Mouse (Mus musculus) midbrain, embryonic 11.5 days (tissue): Measurements from ENCODE around the gene Hmgcl. TPM values are rescaled to one million over a fixed set of nuclear protein-coding genes. Genes with fewer than 3 reads are reported as not detected.
A peak's percentile ranks its signal among the peaks of the same experiment; 100 is the strongest.
"Not testable (repeated sequence)": the region's sequence is repeated elsewhere in the genome, so short reads cannot be mapped to it uniquely, and the experiment has no call there.

ENCODE experiments used
- ATAC-seq: fragments of 200-750 bp; cut with Nextera tagmentation; 2 replicates; pipeline ENCODE4 v1.8.0; 2017; ENCODE audit warnings: moderate TSS enrichment, moderate library complexity; ENCODE audit not compliant: low FRiP score
- DNase-seq: peaks from one replicate; pipeline ENCODE4 v3.0.0; 2015; ENCODE audit warnings: low spot score; ENCODE audit errors: missing footprints
- H3K27ac ChIP-seq: fragments of 300-500 bp; sonication (generic); 2 replicates; pipeline ENCODE4 v1.5.1; 2014; ENCODE audit warnings: low read depth, low read length
- H3K27me3 ChIP-seq: fragments of 300-500 bp; sonication (generic); 2 replicates; pipeline ENCODE4 v1.6.1; 2014; ENCODE audit warnings: mild to moderate bottlenecking, low read length, moderate library complexity, mixed read lengths; ENCODE audit not compliant: control insufficient read depth, insufficient read depth
- H3K36me3 ChIP-seq: fragments of 300-500 bp; sonication (generic); 2 replicates; pipeline ENCODE4 v1.6.1; 2014; ENCODE audit warnings: mild to moderate bottlenecking, low read length, moderate library complexity, mixed read lengths; ENCODE audit not compliant: control insufficient read depth, insufficient read depth
- H3K4me1 ChIP-seq: fragments of 300-500 bp; sonication (generic); 2 replicates; pipeline ENCODE4 v1.6.1; 2014; ENCODE audit warnings: low read length; ENCODE audit not compliant: control insufficient read depth, insufficient read depth
- H3K4me2 ChIP-seq: fragments of 300-500 bp; sonication (generic); 2 replicates; pipeline ENCODE4 v1.6.1; 2014; ENCODE audit warnings: mild to moderate bottlenecking, moderate library complexity
- H3K4me3 ChIP-seq: fragments of 300-500 bp; sonication (generic); 2 replicates; pipeline ENCODE4 v1.5.1; 2014; ENCODE audit warnings: low read depth, low read length
- H3K9ac ChIP-seq: fragments of 300-500 bp; sonication (generic); 2 replicates; pipeline ENCODE4 v1.6.1; 2014; ENCODE audit warnings: low read length
- H3K9me3 ChIP-seq: fragments of 300-500 bp; sonication (generic); 2 replicates; pipeline ENCODE4 v1.6.1; 2016; ENCODE audit warnings: low read length; ENCODE audit not compliant: control insufficient read depth
- WGBS: fragments of 180-500 bp; shearing (Covaris S2); extraction: QIAGEN DNeasy Blood & Tissue Kit; methylation state at CpG from one replicate; pipeline ENCODE4 v1.1.7; 2014; 5-methylcytosine and 5-hydroxymethylcytosine counted together
- polyA plus RNA-seq: library from polyadenylated mRNA; unstranded; fragments of >200 nt; fragmentation: Nextera tagmentation; extraction: Ambion mirVana; gene quantifications from 2 replicates; pipeline ENCODE4 v1.2.1, GENCODE M21; 2014

Gene Hmgcl
- polyA plus RNA-seq, 1 experiment from 2014 or later = 62.9 TPM

DNA sequence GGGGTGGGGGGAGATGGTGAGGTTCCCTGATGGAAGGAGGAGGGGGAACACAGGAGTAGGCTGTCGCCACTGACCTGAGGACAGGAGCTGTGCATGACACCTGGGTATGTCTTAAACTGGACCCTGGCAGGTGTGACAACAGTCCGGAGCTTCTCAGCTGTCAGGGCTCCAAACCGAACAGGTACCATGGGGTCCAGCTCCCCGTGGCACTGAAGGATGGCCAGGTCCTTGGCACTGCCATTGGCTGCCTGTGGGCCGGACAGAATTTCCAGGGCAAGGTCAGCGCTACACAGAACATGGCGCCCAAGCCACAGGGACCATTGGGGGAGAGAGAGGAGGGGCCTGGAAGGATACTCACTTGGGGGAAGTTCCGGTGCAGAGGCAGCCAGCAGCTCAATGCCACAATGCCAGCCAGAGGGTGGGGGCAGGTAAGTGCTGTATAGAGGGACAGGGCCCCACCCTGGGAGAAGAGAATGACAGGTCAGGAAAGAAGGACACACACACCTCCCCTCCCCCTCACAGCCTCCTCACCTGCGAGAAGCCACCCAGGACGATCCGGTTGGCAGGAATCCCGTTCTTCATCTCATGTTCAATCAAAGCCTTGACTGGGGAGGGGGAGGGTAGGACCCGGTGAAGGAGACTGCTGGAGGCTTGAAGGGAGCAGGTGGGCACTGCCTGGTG lies 23.0 kb downstream of the Hmgcl start:
- peaks cover 23% of the 10 kb centered on the region for H3K36me3 ChIP-seq
- no peak overlapping the region for H3K4me3 ChIP-seq

GRCm38 (mm10) chr4:135970585-135970984 lies 24.3 kb downstream of the Hmgcl start:
- no peak for DNase-seq
- no peaks in the 10 kb centered on the region for H3K9me3 ChIP-seq
- H3K4me2 ChIP-seq = no peak overlapping the region
- no peaks in the 10 kb centered on the region for H3K27me3 ChIP-seq
- 90% methylated on average over 11 of the region's 11 CpGs for WGBS
- H3K4me3 ChIP-seq = no peak overlapping the region
- H3K36me3 ChIP-seq = peaks cover 28% of the 10 kb centered on the region
- peaks cover 12% of the 10 kb centered on the region for H3K4me1 ChIP-seq
- no peak overlapping the region for H3K27ac ChIP-seq
- ATAC-seq = no peak
- no peak overlapping the region for H3K9ac ChIP-seq

More for the DNA sequence above, 23.0 kb downstream of the Hmgcl start:
- no peak for ATAC-seq
- Histone ChIP-seq H3K4me1 (peaks cover 19% of the 10 kb centered on the region), H3K4me2 (no peak overlapping the region), H3K9ac (no peak overlapping the region), H3K27ac (no peak overlapping the region), H3K9me3 (no peaks in the 10 kb centered on the region), H3K27me3 (no peaks in the 10 kb centered on the region; the same call in 1 of the 2 replicates)
- 91% methylated on average over 13 of the region's 13 CpGs for WGBS
- no peak for DNase-seq

DNA sequence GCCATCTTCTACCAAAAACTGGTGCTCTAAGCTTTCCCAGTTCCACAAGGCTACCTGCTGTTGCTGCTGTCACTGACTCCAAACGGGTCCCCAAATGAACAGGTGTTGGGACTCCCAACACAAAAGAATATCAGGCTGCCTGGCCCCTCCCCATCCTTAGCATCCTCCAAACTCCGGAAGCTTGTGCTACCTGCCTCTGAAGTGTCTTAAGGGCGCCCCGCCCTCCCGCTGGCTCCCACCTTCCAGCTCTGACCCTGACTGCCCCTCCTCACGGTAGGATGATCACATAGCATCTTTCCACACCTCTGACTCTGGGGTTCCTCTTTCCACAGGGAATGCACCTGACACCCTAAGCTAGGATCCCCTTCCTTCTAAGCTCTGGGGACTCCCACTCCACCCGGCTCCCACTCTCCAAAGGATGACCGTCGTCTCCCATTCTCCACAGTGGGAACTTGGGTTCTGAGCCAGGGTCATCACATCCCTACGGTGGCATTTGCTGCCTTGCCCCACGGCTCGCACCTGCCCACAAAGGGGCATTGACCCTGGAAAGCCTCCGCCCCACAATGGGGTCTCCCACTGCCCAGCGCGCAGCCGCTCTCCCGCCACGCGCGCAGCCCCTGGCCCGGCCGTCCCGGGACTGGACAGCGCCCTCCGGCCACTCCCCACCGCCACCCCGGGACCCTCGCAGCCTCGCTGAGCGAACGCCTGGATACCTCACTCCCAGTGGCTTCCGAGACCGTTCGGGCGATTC lies 25.7 kb downstream of the Hmgcl start:
- Histone ChIP-seq H3K9me3 (no peaks in the 10 kb centered on the region), H3K4me3 (peak overlapping the region; percentile 94), H3K9ac (peak overlapping the region; percentile 81), H3K27me3 (no peaks in the 10 kb centered on the region), H3K4me2 (peak overlapping the region; percentile 99), H3K4me1 (peaks cover 12% of the 10 kb centered on the region), H3K36me3 (peaks cover 27% of the 10 kb centered on the region), H3K27ac (no peak overlapping the region)
- peak; percentile 75 for ATAC-seq
- no peak for DNase-seq
- WGBS = 1% methylated on average over 35 of the region's 35 CpGs

- Histone ChIP-seq H3K36me3 (peaks cover 26% of the 10 kb centered on the region), H3K4me1 (peaks cover 12% of the 10 kb centered on the region), H3K27ac (peak within 1 kb of the TSS; percentile 11; the same call in 1 of the 2 replicates), H3K27me3 (no peaks in the 10 kb centered on the region), H3K9me3 (no peaks in the 10 kb centered on the region), H3K4me2 (peak within 1 kb of the TSS; percentile 99), H3K4me3 (peak within 1 kb of the TSS; percentile 94), H3K9ac (peak within 1 kb of the TSS; percentile 81)
- DNase-seq (peak; percentile 94), ATAC-seq (peak; percentile 80)
- 2% methylated on average over 19 of the region's 19 CpGs for WGBS
Observed at GRCm38 (mm10) chr4:135972556-135972906, 26.3 kb downstream of the Hmgcl start, which contains the start of gene Lypla2. TSS of gene Lypla2 (minus strand) at chr4:135972626.

- WGBS = 79% methylated on average over 13 of the region's 13 CpGs
- Histone ChIP-seq H3K36me3 (peaks cover 22% of the 10 kb centered on the region), H3K4me2 (peak overlapping the region; percentile 99), H3K4me1 (peaks cover 12% of the 10 kb centered on the region), H3K9ac (peak overlapping the region; percentile 81), H3K27me3 (no peaks in the 10 kb centered on the region), H3K27ac (peak overlapping the region; percentile 11; the same call in 1 of the 2 replicates), H3K4me3 (peak overlapping the region; percentile 94), H3K9me3 (no peaks in the 10 kb centered on the region)
- DNase-seq (no peak), ATAC-seq (no peak)
Observed at GRCm38 (mm10) chr4:135972911-135973811, 26.9 kb downstream of the Hmgcl start.

- ATAC-seq = no peak
- 0 out of 2 replicates have a peak, but pooled peaks cover 4% of the 10 kb centered on the region for H3K36me3 ChIP-seq
- no peaks in the 10 kb centered on the region for H3K27me3 ChIP-seq
- H3K4me3 ChIP-seq = no peak overlapping the region
- peaks cover 12% of the 10 kb centered on the region for H3K4me1 ChIP-seq
- no peak overlapping the region for H3K9ac ChIP-seq
- no peaks in the 10 kb centered on the region for H3K9me3 ChIP-seq
- no peak overlapping the region for H3K27ac ChIP-seq
- WGBS = 94% methylated on average over 12 of the region's 12 CpGs
- no peak overlapping the region for H3K4me2 ChIP-seq
- DNase-seq = no peak
Observed at GRCm38 (mm10) chr4:135976146-135976545, 29.9 kb downstream of the Hmgcl start.

DNA sequence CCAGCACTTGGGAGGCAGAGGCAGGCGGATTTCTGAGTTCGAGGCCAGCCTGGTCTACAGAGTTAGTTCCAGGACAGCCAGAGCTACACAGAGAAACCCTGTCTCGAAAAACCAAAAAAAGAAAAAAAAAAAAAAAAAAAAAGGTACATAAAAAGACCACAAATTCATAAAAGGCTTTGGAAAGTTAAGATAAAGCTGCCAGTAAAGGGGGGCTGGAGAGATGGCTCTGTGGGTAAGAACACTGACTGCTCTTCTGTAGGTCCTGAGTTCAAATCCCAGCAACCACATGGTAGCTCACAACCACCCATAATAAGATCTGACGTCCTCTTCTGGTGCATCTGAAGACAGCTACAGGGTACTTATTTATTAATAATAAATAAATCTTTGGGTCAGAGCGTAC lies 34.0 kb downstream of the Hmgcl start:
- peak; percentile 19 for DNase-seq
- WGBS = 97% methylated on average over 5 of the region's 5 CpGs
- not testable (repeated sequence) for H3K9me3 ChIP-seq, H3K27me3 ChIP-seq, H3K4me2 ChIP-seq, H3K27ac ChIP-seq, ATAC-seq, H3K4me1 ChIP-seq, H3K36me3 ChIP-seq, H3K4me3 ChIP-seq, H3K9ac ChIP-seq

DNA sequence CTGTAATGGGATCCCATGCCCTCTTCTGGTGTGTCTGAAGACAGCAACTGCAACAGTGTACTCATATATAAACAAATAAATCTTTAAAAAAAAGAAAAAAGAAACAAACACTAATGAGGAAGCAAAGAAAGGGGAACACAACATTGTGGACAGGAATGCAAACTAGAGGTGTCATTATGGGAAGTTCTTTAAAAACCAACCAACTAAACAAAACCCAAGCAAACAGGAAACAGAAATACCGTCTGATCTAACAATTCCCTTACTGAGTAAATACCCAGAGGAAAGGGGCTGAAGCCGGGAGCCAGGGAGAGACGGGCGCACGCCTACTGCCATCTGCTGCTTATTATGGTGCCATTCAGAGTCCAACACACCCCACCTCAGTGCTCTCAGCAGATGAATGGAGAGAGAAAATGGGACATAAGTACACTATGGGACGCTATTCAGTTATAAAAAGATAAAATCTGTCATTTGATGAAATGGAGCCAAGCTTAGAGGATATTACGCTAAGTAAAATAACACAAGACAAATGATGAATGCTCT lies 35.3 kb downstream of the Hmgcl start:
- Histone ChIP-seq H3K4me1 (peaks cover 8% of the 10 kb centered on the region), H3K9me3 (no peaks in the 10 kb centered on the region), H3K4me2 (no peak overlapping the region), H3K27ac (no peak overlapping the region), H3K4me3 (no peak overlapping the region), H3K36me3 (peaks cover 7% of the 10 kb centered on the region; the same call in 1 of the 2 replicates), H3K27me3 (no peaks in the 10 kb centered on the region), H3K9ac (no peak overlapping the region)
- DNase-seq = peak; percentile 65
- no peak for ATAC-seq
- 88% methylated on average over 7 of the region's 7 CpGs for WGBS
